Mouse (Mus musculus) kidney, adult 2 months (tissue): ENCODE data around the gene Tcp11l1. TPM values are rescaled to one million over a fixed set of nuclear protein-coding genes. Genes with fewer than 3 reads are reported as not detected.

ENCODE experiments used
- DNase-seq: peaks from one replicate; pipeline ENCODE4 v3.0.0; 2021
- H3K27ac ChIP-seq: fragments of 200-500 bp; 2 replicates; pipeline ENCODE4 v1.5.1; 2012; ENCODE audit warnings: low read depth, low read length, control low read depth, inconsistent platforms; ENCODE audit not compliant: insufficient read depth
- H3K27me3 ChIP-seq: fragments of 200-500 bp; replicated peaks from 2 replicates; pipeline ENCODE4 v1.6.1; 2012; ENCODE audit warnings: mild to moderate bottlenecking, moderate library complexity, low read length, inconsistent platforms; ENCODE audit not compliant: control insufficient read depth, insufficient read depth
- H3K36me3 ChIP-seq: fragments of 200-500 bp; 2 replicates; pipeline ENCODE4 v1.6.1; 2012; ENCODE audit warnings: mild to moderate bottlenecking, moderate library complexity, low read length, inconsistent platforms; ENCODE audit not compliant: control insufficient read depth, insufficient read depth
- H3K4me1 ChIP-seq: fragments of 200-500 bp; 2 replicates; pipeline ENCODE4 v1.6.1; 2011; ENCODE audit warnings: low read length; ENCODE audit not compliant: control insufficient read depth, insufficient read depth
- H3K4me3 ChIP-seq: fragments of 200-500 bp; 2 replicates; pipeline ENCODE4 v1.5.1; 2011; ENCODE audit warnings: mild to moderate bottlenecking, low read depth, low read length, control low read depth; ENCODE audit not compliant: insufficient read depth
- CTCF ChIP-seq: fragments of 200-500 bp; conservative IDR thresholded peaks from 2 replicates; pipeline ENCODE4 v1.5.1; 2011; ENCODE audit warnings: low read depth, mild to moderate bottlenecking, control low read depth, low read length, moderate library complexity, mixed read lengths; ENCODE audit not compliant: insufficient read depth, insufficient read length
- POLR2A ChIP-seq: fragments of 200-500 bp; IDR thresholded peaks from one replicate; pipeline ENCODE4 v1.6.1; 2011; ENCODE audit warnings: low read depth, low read length, control low read depth
- WGBS: fragments of 180-500 bp; shearing (Covaris S2); methylation state at CpG from one replicate; pipeline ENCODE4 v1.1.7; 2018; 5-methylcytosine and 5-hydroxymethylcytosine counted together
- polyA plus RNA-seq: library from polyadenylated mRNA; depleted of rRNA; stranded (reverse); fragments of >200 nt; gene quantifications from 2 replicates; pipeline ENCODE4 v1.2.3, GENCODE M21; 2012

Gene Tcp11l1
- polyA plus RNA-seq, 1 experiment: 8.6 TPM

DNA sequence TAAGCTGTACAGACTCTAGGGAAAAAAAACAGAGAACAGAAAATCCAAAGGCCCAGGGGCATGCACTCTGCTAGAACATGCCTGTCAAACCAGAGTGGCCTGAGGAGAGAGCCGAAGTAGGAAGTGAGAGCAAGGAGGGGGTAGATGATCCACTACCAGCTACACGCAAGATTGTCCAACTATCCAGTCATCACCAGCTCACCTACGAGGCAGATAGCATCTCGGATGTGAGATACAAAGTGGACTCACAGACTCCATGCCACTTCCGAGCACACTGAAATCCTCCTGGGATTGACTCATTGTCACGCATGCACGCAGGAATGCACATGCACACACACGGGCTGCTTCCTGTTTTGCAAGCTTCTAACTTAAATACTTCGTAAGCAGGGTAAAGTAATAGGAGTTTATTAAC lies 20.1 kb upstream of the Tcp11l1 start:
- Histone ChIP-seq H3K27me3 (no peaks in the 10 kb centered on the region), H3K4me1 (peaks cover 18% of the 10 kb centered on the region), H3K27ac (no peak overlapping the region), H3K4me3 (no peak overlapping the region), H3K36me3 (no peaks in the 10 kb centered on the region)
- peak; percentile 20 for DNase-seq
- TF ChIP-seq CTCF (no peak), POLR2A (no peak)
- WGBS: 56% methylated on average over 9 of the region's 9 CpGs

DNA sequence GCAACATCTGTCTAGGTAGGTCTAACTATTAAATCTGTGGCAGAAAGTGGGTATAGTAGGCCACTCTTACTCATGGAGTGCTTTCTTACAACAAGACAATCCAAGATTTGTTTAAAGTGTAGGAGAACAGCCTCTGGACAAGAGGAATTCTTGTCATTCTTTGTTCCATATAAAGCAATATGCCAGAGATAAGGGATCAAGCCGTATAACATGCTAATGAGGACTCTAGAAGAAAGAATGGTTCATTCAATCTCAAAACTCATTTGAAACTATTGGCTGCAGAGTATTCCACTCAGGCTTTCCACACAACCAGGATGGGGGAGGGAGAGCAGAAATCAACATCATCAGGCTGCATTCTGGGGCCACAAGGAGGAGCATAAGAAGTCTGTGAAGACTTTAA lies 15.4 kb upstream of the Tcp11l1 start:
- 76% methylated on average over 1 of the region's 1 CpGs for WGBS
- TF ChIP-seq CTCF: no peak
- TF ChIP-seq POLR2A: no peak
- peaks cover 5% of the 10 kb centered on the region for H3K4me1 ChIP-seq
- H3K27me3 ChIP-seq: no peaks in the 10 kb centered on the region
- H3K36me3 ChIP-seq: no peaks in the 10 kb centered on the region
- H3K4me3 ChIP-seq: no peak overlapping the region
- no peak overlapping the region for H3K27ac ChIP-seq
- DNase-seq: no peak

DNA sequence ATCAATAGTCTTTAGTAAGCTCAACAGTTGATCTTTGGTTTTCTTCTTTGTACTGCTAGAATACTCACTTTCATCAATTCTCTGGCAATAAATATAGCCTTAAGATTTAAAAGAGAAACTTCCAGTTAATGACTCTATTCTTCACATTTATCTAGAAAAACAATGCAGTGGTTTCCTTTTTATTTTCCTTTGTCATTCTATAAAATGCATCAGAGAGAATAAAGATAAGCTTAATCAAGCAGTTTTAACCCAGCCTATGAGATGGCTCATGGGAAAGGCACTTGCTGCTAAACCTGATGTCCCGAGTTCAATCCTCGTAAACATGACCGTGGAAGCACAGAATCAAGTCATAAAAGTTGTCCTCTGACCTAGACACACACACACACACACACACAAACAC lies 10.1 kb upstream of the Tcp11l1 start:
- no peak for TF ChIP-seq CTCF
- TF ChIP-seq POLR2A: no peak
- no peak for DNase-seq
- H3K4me1 ChIP-seq: no peaks in the 10 kb centered on the region
- H3K4me3 ChIP-seq: no peak overlapping the region
- H3K36me3 ChIP-seq: no peaks in the 10 kb centered on the region
- no peaks in the 10 kb centered on the region for H3K27me3 ChIP-seq
- H3K27ac ChIP-seq: no peak overlapping the region
- 36% methylated on average over 3 of the region's 3 CpGs for WGBS

DNA sequence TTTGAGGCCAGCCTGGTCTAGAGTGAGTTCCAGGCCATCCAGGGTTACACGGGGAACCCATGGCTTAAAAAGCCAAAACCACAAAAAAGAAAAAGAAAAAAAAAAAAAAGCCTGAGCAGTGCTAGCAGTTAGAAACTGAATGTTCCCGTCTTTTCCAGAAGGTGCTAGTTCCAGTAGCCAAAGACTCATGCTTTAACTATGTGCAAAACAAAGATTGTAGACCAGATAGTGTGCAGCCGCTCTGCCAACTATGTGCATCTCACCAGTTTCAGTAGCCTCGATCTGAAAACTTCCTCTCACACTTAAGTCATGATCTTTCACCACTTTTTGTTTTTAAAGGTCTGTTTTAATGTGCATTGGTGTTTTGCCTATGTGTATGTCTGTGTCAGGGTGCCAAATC lies 5.9 kb upstream of the Tcp11l1 start:
- Histone ChIP-seq H3K4me1 (no peaks in the 10 kb centered on the region), H3K27ac (no peak overlapping the region), H3K4me3 (no peak overlapping the region), H3K27me3 (no peaks in the 10 kb centered on the region), H3K36me3 (no peaks in the 10 kb centered on the region)
- no peak for TF ChIP-seq POLR2A
- TF ChIP-seq CTCF: no peak
- WGBS: 73% methylated on average over 4 of the region's 4 CpGs
- DNase-seq: no peak

- Histone ChIP-seq H3K4me3 (no peak overlapping the region), H3K4me1 (no peaks in the 10 kb centered on the region), H3K27ac (no peak overlapping the region), H3K36me3 (no peaks in the 10 kb centered on the region), H3K27me3 (no peaks in the 10 kb centered on the region)
- no peak for TF ChIP-seq POLR2A
- no peak for TF ChIP-seq CTCF
- DNase-seq: peak; percentile 17
- 72% methylated on average over 2 of the region's 2 CpGs for WGBS
These were observed 5.3 kb upstream of the Tcp11l1 start for GRCm38 (mm10) chr2:104717231-104717735.

DNA sequence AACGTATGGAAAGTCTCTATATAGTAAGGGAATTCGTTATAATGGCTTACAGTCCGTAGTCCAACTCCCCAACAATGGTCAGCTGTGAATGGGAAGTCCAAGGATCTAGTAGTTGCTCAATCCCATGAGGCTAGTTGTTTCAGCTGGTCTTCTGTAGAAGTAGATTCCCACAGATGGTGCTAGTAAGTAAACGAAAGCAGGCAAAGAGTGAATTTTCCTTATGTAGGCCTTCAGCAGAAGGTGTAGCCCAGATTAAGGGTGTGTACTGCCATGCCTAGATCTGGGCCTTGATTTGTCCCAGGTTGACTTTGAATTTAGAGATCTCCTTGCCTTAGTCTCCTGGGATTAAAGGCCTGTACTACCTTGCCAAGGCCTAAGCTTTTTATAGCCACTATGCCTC lies 4.3 kb upstream of the Tcp11l1 start, which contains the start of gene Pin1rt1:
Pin1rt1 (minus strand) TSS at position 101 of the 400 bp plus-strand sequence.
- TF ChIP-seq CTCF (no peak), POLR2A (no peak)
- Histone ChIP-seq H3K36me3 (no peaks in the 10 kb centered on the region), H3K4me1 (no peaks in the 10 kb centered on the region), H3K27me3 (no peaks in the 10 kb centered on the region), H3K4me3 (no peak within 1 kb of the TSS), H3K27ac (no peak within 1 kb of the TSS)
- WGBS: 96% methylated on average over 4 of the region's 4 CpGs
- no peak for DNase-seq

GRCm38 (mm10) chr2:104714254-104714691 lies 2.3 kb upstream of the Tcp11l1 start:
- H3K27me3 ChIP-seq: no peaks in the 10 kb centered on the region
- H3K27ac ChIP-seq: no peak overlapping the region
- no peak overlapping the region for H3K4me3 ChIP-seq
- DNase-seq: peak; percentile 71
- WGBS: 36% methylated on average over 15 of the region's 15 CpGs
- TF ChIP-seq POLR2A (no peak), CTCF (no peak)
- no peaks in the 10 kb centered on the region for H3K4me1 ChIP-seq
- no peaks in the 10 kb centered on the region for H3K36me3 ChIP-seq
